Mouse (Mus musculus) adrenal gland, postnatal 0 days (tissue): Measurements from ENCODE around the gene Mtr. TPM values are rescaled to one million over a fixed set of nuclear protein-coding genes. Genes with fewer than 3 reads are reported as not detected.

Experiments used
- polyA plus RNA-seq: library from polyadenylated mRNA; unstranded; fragments of >200 nt; fragmentation: Nextera tagmentation; extraction: Ambion mirVana; gene quantifications from 2 replicates; pipeline ENCODE4 v1.2.1, GENCODE M21; 2015

Gene Mtr
- polyA plus RNA-seq, result 3.7 and 5.9 TPM in 2 replicates

GRCm38 (mm10) chr13:12257391-12258380 is at the start of gene Mtr:
TSS of gene Mtr (minus strand) at chr13:12258113.

Other genes with a start within 250 kb of the Mtr start
- 2.0 and 2.8 TPM in 2 replicates for gene Ryr2, start 151.2 kb downstream of the Mtr start, polyA plus RNA-seq
- gene Actn2, start 82.6 kb upstream of the Mtr start, polyA plus RNA-seq, result 3.7 and 11.5 TPM in 2 replicates
- 4.0 and 6.0 TPM in 2 replicates for gene Heatr1, start 136.9 kb upstream of the Mtr start, polyA plus RNA-seq
- 31.4 and 45.0 TPM in 2 replicates for gene Lgals8, start 206.8 kb upstream of the Mtr start, polyA plus RNA-seq